Mouse (Mus musculus) mouse embryonic stem cell (cell line): Measurements from ENCODE around the gene Brf1.

Experiments
- in situ Hi-C, 2 experiments: fragments of 300-500 bp; cut with MboI; formaldehyde crosslinking; loops; 1 replicate in 1 of 2; 3 replicates in 1 of 2; pipeline ENCODE4 v1.14.3; 2019 to 2020; ENCODE audit warnings: low sequenced_read_pairs in 2 of 2, low pct_unique_long_range_greater_than_20kb in 1 of 2, mixed read lengths in 1 of 2; ENCODE audit not compliant: unreplicated experiment in 1 of 2

Gene Brf1

DNA sequence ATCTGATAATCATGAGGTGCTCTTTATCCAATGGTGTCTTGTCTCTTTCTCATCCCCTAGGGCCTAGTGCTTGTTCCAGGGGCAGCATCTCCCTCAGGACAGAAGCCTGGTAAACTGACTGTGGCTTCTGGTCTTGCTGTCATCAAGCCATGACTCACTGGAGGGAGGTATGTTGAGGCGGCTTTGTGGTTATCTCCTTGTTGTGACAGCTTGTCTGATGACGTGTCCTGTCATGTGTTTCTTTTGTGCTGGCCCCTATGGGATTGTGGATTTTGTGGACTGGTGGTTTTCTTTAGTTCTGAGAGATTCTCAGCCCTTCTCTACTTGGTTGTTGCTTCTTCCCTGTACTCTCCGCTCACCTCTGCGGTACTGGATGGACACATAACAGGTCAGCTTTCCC, 22.6 kb upstream of the Brf1 start:
- in situ Hi-C loops, result no loop called here

DNA sequence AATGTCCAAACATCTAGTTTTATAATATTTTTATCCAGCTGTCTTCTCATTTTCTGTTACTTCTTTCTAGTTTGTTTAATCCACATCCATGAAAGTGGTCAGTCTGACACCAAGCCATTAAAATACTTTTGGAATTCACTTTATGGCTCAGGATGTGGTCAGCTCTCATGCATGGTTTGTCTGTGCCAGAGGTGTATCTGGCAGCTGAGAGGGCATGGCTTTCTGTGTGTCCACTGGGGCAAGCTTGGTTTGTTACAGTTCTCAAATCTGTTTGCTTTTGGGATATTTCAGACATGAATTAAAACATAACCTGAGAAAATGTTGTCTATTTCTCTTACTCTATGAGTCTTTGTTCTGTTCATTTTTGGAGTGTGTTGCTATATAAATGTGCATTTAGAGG, 21.0 kb upstream of the Brf1 start:
- in situ Hi-C loops, result no loop called here

DNA sequence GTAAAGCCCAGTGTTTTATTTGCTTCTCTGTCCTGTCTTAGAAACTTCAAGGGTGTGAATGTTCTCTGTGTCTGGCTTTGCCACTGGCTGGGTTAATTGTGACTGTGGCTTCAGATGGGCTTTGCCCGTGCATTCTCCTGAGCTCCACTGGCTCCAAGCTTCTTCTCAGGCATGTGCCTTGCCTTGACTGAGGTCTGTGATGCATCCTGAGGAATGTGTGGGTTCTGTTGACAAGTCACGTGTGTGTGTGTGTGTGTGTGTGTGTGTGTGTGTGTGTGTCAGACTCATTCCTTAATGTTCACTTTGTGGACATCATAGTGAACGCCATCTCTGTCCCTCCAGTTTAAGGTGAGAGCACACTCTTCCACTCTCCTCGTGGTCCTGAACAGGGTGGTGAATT, 18.3 kb upstream of the Brf1 start:
- in situ Hi-C loops, result no loop called here

DNA sequence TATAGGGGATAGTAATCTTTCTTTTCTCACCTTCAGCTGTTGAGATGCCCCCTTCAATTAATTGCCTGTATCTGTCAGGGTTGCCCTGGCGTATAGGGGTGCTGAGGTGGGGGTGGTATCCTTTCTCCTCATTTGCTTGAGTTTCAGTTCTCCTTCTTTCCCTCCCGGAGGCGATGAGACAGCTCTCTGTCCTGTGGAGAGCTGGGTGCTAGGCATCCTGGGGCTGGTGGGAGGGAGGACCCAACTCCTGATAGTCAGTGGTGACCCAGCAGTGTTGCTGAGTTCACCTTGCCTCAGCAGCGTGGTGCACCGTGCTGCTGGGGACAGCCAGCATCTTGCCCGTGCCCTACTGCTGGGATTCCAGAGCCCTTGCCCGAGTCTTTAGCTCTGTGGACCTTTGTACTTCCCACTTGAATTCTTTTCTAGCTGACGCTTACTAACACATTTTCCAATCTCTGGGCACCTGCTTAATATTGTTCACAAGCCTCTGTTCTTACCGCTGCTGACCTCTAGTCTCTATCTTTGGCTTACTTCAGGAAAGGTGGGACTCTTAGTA, 17.0 kb upstream of the Brf1 start:
- in situ Hi-C loops, result no loop called here

DNA sequence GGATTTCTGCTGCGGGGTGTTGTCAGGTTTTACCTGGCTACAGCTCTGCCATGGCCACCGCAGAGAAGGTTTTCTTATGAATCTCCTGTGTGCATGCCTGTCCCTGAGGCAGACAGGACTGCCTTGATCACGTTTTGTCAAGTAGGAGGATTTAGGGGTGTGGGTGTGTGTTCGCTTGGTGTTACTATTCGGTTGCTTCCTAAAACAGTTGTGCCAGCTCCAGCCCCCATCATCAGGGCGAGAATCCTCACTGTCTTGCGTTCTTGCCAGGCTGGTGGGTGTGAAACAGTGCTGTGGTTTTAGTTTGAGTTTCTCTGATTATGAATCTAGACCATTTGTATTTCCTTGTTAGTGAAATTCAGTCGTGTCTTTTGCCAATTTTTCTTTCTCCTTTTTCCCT, 16.5 kb upstream of the Brf1 start:
- in situ Hi-C loops, result no loop called here

DNA sequence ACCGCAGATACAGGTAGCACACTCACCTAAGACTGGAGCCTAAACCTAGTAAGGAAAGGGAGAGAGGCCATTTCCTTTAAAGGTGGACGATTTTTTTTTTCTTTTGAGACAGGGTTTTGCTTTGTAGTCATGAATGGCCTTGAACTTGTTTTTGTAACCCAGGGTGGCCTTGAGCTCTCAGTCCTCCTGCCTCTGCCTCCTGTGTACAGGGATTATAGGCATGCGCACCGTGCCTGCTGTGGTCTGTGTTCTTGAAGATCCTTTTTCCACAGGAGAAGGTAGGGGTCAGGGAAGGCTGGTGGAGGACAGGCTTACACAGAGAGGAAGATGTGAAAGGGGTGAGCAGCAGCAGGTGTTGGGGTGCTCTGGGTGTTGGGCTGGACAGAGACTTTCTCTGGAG, 15.5 kb upstream of the Brf1 start:
- in situ Hi-C loops, result no loop called here

DNA sequence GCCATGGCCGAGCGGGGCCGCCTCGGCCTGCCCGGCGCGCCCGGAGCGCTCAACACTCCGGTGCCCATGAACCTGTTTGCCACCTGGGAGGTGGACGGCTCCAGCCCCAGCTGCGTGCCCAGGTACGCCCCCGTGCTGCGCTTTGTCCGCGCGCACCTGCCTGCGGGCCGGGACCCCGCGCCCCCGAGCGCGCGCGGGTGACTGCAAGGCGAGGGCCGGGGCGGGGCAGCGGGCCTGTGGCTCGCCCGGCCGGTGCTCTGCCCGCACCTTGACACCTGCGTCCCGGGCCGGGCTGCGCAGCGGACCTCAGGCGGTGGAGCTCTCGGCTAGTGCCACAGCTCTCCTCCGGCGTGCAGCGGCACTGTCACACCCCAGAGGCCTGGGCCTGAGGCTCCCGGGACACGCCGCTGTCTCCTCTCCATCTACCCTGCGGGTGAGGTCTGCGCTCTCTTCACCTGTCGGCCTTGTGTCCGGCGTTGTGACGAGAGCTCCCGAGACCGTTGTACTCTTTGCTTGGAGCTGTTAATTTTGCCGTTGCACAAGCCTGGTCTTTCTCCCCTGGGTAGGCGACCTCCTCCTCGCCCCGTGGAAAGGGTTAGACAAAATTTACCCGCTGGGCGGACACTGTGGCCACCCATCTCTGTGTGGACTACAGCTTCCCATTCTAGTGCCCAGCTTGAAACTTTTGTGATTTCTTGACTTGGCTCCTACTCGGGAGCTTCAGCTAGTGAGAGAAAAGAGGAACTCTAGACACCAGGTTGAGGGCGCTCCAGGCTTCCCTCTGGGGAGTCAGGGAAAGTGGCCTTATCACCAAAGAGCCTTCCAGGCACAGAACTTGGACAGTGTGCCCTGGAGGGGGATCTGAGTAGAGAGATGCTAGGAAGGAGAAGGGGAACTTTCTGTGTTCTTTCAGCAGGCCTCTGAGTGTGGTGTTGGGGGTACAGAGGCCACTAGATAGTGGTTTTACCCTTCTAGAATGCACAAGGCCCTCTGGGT, 14.4 kb upstream of the Brf1 start:
- in situ Hi-C loops, result no loop called here

DNA sequence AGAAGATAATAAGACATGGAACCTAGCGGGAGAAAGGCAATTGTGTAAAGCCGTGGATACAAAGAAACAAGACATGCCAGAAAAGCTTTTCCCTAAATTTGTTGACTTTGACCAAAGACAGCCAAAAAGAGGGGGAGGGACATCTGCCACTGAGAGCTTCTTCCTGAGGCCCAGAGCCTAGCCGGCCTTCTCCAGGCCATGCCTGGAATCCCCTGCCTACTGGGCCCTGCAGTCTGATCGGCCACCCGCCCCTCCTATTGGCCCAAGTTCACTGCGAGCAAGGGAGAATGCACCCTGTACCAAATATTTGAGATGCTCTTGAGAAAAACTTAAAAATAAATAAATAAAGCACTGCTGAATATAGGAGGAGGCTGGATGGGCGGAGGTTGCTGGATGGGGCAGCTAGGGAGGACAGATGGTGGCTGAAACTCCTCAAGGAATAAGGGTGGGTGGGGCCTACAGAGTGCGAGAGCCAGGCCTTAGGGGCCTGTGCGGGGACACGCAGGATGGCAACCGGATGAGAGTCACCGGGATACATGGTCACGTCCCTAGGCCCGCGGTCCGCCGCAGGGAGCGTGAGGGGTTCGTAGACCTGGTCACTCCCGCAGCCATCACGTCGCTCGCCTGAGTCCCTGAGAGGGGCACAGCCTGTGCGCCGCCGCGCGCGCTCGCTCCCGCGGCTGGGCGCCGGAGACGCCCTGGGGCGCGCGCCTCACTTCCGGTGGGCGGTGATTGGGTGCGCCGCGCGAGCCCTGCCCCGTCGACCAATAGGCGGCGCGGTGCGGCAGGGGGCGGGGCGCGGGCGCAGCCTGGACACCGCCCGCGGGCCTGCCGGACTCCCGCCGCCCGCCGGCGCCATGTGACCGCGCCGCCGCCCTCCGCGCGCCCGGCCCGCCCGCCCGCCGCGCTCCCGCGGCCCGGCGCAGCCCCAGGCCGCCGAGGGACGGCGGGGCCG, 13.4 kb upstream of the Brf1 start, which contains the start of gene Pacs2:
Gene Pacs2 (plus strand): TSS at position 905 of the 955 bp plus-strand sequence.
- in situ Hi-C loops, result no loop called here

DNA sequence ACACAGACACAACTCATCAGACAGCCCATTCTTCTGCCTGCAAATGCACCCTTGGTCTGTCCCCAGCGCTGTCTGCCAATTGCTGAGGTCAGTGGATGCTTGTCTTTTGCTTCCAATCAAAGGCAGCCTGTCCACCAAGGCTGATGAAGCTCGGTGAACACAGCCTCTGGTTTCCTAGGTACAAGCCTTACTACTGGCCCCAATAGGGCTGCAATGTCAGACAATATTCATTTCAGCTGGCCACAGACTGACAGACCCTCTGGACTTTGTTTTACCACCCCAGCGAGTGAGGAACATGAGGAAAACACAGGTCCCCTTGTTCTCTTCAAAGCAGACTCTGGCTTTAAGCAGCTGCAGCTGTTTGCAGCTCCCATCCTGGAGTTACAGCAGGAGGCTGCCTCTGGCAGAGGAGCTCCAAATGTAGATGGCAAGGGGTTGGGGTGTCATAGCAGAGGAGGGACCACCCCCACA, 12.6 kb upstream of the Brf1 start:
- in situ Hi-C loops, result no loop called here

DNA sequence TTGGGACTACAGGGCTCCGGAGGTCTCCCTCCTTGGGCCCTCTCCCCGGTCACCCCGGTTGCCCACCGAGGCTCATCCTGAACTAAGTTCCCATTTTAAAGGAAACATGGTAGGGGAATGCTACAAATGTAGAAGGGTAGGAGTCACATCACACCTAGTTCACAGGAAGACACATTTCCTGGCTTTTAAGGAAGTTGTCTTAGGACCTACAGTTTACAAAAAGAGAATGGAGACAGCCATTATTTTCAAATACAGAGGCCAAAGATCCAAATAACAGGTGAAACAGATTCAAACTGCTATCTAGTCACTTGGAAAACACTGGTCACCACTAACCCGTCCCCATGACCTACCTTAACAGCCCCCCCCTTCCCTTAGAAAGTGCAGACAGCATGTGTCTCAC, 11.9 kb upstream of the Brf1 start:
- in situ Hi-C loops, result no loop called here

DNA sequence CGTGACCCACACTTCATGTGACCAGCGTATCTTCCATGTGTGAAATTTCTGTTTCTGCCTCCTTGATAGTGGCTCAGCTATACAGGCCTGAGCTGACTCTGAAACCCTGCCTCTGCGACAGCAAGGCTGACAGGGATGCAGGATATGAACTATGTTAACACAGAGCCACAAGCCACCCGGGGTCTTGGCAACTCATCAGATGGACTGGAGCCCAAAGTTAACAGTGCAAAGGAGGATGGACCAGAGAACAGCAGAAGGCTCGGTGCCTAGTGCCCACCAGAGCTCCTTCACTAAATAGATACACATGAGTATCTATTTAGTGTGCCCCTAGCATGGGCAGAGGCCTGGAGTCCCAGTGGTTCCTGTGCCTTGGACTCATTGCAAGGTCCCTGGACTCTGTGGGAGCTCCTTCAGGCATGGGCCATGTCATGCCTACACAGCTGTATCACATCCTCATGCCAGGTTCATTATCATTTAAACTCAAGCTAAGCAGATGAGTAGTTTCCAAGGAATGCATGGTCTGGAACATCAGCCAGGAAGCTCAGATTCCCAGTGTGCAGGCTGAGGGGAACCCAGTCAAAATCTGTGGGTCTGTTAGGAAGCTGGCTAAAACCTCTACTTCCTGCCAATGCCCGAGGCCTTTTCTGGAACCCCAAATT, 11.3 kb upstream of the Brf1 start:
- in situ Hi-C loops, result no loop called here

DNA sequence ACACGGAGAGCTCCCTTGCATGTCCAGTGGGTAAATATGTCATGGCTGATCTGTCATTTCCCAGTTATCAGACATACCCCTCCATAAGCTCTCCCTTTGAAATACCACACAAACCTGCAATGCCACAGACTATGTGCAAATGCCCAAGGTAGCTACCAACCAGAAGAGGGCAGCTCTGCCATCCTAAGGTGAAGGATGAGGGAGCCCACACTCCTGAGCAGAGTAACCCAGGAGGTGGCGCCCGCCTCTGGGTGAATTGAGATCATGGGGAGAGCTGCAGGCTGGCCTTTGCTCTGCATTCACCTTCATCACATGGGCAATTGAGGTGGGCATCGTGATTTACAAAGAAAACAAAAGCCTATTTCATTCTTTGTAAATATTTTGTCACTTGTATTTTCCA, 4.5 kb upstream of the Brf1 start:
- in situ Hi-C loops, result no loop called here

DNA sequence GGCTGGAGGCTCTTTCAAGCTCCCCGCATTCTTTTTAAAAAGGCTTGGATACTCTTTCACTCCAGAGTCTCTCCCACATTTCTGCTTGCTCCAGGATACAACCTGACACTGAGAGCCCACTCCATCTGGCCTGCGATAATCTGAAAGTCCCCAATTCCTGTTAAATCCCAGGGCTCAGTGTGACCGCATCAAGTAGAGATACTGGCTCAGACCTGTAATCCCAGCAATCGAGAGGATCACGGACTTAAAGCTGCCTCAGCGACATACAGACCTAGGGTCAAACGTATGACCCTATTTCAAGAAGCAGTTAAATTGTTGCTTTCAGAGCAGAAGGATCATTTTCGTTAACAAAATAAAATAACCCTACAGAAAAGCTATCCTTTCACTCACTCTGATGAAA, 3.5 kb upstream of the Brf1 start:
- in situ Hi-C loops, result no loop called here

DNA sequence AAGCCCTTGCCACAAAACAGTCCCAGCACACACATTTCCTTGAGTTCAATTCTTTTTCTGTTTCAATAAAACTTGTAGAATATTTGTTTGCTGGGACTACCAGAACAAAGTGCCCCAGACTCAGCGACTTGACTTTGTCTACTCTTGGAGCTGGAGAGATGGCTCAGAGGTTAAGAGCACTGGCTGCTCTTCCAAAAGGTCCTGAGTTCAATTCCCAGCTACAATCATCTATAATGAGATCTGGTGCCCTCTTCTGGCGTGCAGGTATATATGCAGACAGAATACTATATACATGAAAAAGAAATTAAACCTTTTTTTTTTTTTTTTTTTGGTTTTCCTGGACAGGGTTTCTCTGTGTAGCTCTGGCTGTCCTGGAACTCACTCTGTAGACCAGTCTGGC, 2.2 kb upstream of the Brf1 start:
- in situ Hi-C loops, result no loop called here

DNA sequence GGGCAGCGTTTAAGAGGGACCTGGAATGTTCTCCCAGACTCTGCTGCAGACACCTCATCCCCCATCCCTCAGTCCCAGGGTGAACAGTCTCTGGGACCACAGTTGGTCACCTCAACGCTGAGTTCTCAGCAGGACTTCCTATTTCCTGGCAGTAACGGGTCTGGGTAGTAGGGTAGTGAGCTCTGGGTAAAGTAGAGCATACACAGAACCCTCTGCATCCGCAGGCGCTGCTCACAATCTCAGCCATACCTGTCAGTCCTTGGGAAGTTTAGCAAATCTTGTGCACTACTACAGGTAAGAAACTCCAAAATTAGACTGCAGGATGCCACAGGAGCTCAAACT, 600 bp upstream of the Brf1 start:
- in situ Hi-C loops, result no loop called here

DNA sequence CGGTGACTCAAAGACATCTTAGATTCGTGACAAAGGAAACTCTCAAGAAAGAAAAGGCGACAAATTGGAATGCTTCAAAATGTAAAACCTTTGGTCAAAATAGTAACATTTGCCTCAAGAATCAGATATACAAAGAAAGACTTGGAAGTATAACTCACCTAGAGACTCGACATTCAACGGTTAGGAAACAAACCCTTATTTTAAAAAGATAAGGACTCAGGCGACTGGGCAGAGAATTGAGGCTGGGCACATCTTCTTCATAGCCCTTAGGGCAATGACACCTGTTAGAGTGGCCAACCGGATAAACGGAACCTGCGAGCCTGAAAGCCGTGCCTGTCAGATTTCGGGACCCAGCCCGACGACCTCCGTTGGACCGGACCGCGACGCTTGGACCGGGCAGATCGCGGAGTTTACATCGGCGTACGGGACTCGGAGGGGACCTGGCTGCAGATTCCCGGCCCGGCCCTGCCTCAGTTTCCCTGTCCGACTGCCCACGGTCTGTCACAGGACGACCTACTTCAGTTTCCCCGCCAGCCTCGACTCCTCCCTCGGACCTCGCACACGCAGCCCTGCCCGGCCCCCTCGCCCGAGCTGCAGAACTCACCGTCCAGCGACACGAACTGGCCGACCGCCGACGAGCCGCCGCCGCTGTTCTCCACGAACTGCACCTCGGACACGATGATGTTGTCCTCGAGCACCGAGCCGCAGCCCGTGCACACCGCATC, 773 bp downstream of the Brf1 start:
- in situ Hi-C loops, result no loop called here

DNA sequence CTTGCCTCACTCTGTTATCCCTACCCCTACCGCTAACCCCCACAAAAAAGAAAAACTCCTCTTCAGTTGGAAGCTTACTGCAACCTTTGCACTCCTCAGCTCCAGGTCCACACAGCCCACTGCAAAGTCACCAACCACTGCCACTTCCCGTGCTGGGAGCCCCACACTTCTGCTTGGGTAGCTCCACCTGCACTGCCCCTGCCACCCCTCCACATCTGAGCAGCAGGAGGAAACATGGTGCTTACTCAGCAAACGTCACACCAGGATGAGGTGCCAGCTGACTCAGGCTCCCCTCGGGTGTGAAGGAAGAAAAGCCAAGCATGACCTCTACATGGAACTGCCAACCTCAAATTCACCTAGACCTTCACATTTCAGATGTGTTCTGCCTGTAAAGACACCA, 6.4 kb downstream of the Brf1 start:
- in situ Hi-C loops, result no loop called here

DNA sequence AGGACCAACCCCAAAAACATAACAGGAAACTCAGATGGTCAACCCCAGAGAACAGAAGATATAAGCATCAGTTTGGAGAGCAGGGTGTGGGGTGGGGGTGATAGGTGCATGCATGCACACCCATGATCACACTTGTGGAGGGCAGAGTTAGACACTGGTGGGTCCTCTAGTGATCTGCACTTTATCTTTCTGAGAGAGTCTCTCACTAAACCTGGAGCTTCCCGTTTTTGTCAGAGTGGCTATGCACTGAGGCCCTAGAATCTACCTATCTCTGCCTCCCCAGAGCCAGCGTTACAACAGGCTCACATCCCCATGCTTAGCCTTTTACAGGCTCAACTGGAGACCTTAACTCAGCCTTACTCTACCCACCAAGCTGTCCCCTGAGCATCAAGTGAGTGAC, 9.1 kb downstream of the Brf1 start:
- in situ Hi-C loops, result no loop called here
